In the genomic region with DNA sequence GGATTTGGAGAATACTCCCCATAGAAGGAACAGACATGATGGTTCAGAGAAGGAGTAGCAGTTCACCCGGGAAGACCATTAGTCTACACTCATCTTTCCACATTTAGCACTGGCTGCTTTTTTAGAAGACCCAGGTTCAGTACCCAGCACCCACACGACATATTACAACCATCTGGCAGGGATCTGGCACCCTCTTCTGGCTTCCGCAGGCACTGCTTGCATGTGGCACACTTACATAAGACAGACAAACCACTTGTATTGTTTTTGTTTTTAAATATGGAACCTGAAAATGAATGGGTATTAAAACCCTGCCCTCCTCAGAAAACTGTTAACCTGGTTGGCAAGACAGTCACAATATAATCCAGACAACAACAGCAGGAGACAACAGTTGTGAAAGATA, we compare ENCODE assay signal across 17 mouse cellular contexts. TPM values are rescaled to one million over a fixed set of nuclear protein-coding genes. Genes with fewer than 3 reads are reported as not detected.
"Had no signal": no experiment of that assay in that cellular context is flagged by ENCODE, and none has a peak within 500 bp of the region (broad histone marks: within the 10 kb centered on the region; RNA-seq: fewer than 3 reads in every experiment).

No protein-coding gene starts in this region.

- DNase-seq: kidney, postnatal 10 days; kidney, postnatal 4 days; liver; lung, adult 2 months; lung, postnatal 36 days; midbrain, embryonic 14.5 days; retina, postnatal 1 day; right cerebral cortex, postnatal 4 days; spleen, adult 18-20 months; thymus, postnatal 36 days had no signal

- ATAC-seq: lung, postnatal 0 days had no signal

- H3K4me1 ChIP-seq: limb, embryonic 12.5 days; midbrain, embryonic 10.5 days; neural tube, embryonic 12.5 days; stomach, embryonic 15.5 days had no signal

- H3K9ac ChIP-seq: limb, embryonic 12.5 days; liver, embryonic 14.5 days; neural tube, embryonic 12.5 days; stomach, embryonic 15.5 days had no signal

- H3K36me3 ChIP-seq: stomach, embryonic 15.5 days had no signal

- H3K4me3 ChIP-seq: limb, embryonic 12.5 days; midbrain, embryonic 10.5 days; neural tube, embryonic 12.5 days; stomach, embryonic 15.5 days had no signal

- H3K27ac ChIP-seq: limb, embryonic 12.5 days; liver, embryonic 14.5 days; midbrain, embryonic 10.5 days; neural tube, embryonic 12.5 days; stomach, embryonic 15.5 days had no signal

- H3K9me3 ChIP-seq: limb, embryonic 12.5 days; midbrain, embryonic 10.5 days; neural tube, embryonic 12.5 days; stomach, embryonic 15.5 days had no signal

- H3K4me2 ChIP-seq: limb, embryonic 12.5 days; neural tube, embryonic 12.5 days; stomach, embryonic 15.5 days had no signal

- H3K27me3 ChIP-seq: limb, embryonic 12.5 days; neural tube, embryonic 12.5 days; stomach, embryonic 15.5 days had no signal

RNA-seq across cellular contexts. Expression of a gene that starts 59.6 kb away (rescaled TPM):
- polyA plus RNA-seq: kidney, embryonic 14.5 days had no signal
